Mouse (Mus musculus): ENCODE results near the gene Mrpl47.
"Not testable (repeated sequence)": the region's sequence is repeated elsewhere in the genome, so short reads cannot be mapped to it uniquely, and the experiment has no call there.

Gene Mrpl47

DNA sequence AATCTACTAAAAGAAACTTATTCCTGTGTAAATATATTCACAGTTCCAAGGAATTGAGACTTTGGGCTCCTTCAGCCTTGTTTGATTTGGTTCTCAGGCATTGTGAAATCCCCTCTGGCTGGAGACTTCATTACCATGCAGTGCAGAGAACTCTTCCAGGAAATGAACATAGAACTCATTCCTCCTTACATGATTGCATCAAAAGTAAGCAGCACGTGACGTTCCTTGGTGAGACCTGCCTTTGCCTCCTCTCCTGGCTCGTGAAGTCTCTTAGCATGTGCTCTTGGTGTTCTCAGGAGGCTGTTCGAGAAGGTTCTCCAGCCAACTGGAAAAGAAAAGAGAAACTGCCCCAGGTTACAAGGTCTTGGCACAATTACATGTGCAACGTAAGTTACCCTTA lies 19.1 kb downstream of the Mrpl47 start:
- ChIA-PET POLR2A (interaction anchor here in 2 of 4 experiments (1.3 to 14.0 kb wide), 7 partner anchors 8 to 99 kb away, joined by 4 to 146 read pairs (median 13); partner anchors contain the start of genes Mrpl47 (in 1 of the 2), Ndufb5 (in 1 of the 2) and Usp13 (in 1 of the 2)), CTCF (no interaction called here)

DNA sequence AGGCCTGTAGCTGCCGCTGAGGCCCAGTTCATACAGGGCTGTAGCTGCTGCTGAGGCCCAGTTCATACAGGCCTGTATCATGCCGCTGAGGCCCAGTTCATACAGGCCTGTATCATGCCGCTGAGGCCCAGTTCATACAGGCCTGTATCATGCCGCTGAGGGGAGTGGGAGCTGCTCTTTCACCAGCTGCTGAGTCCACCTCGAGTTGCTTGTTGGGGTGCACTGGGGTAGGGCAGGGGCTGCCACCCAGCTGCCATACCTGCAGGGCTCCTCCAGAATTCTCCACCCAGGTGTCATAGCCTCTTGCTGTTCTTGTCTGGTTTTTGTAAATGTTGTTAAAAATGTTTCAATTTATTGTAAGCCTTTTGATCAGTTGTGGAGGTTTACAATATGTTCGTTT lies 20.0 kb downstream of the Mrpl47 start:
- POLR2A ChIA-PET = interaction anchor here in 2 of 4 experiments (1.1 to 14.0 kb wide), 12 partner anchors 8 to 105 kb away, joined by 3 to 146 read pairs (median 6); partner anchors contain the start of genes Actl6a (in 1 of the 2), Mrpl47 (in 1 of the 2), Ndufb5 (in 1 of the 2) and Usp13 (in 1 of the 2)
- CTCF ChIA-PET = not testable (repeated sequence)

DNA sequence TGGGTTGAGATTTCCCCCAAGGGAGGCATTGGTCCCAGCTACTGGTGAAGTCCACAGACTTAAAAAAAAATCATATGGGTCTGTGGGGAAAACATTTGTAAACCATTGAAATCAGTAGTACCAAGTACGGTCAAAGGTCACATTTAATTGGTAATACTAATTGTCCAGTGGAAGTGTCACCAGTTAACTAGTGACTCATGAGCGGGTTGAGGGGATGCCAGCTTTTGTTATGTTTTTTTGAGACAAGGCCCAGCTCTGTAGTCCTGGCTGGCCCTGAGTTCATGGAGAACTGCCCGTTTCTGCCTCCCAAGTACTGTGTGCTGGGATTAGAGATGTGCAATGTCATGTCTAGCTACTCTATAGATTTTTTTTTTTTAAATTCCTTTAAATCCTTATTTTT lies 23.7 kb downstream of the Mrpl47 start:
- POLR2A ChIA-PET = interaction anchor here in 2 of 4 experiments (1.2 to 14.0 kb wide), 5 partner anchors 8 to 24 kb away, joined by 3 to 146 read pairs (median 7); partner anchors contain the start of genes Actl6a (in 1 of the 2), Mrpl47 (in 1 of the 2) and Ndufb5 (in 1 of the 2)

DNA sequence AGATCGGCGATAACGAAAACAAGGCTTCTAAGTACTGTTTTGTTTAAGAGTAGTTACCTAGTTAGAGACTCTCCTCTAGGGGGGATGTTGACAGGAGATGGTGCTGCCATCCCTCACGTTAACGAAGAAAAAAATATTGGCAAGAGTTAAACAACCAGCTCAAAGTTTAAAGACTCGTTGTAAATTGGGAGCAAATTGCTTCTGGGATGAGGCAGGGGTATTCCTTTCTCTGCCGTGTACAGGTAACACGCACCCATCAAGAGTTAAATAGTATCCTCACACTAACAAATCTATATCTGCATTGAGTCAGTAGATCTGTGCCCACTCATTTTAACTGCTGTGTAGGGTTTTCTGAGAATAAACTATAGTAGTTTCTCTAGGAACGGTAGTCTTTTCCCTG lies 28.0 kb downstream of the Mrpl47 start:
- CTCF ChIA-PET = no interaction called here
- POLR2A ChIA-PET = interaction anchor here in 2 of 4 experiments (0.6 to 14.0 kb wide), 22 partner anchors 9 to 347 kb away, joined by 3 to 146 read pairs (median 4); partner anchors contain the start of genes Gnb4 (in 2 of the 2), Mrpl47 (in 2 of the 2) and Ndufb5 (in 2 of the 2)

More for the DNA sequence above, 23.7 kb downstream of the Mrpl47 start:
- CTCF ChIA-PET = interaction anchor here in 1 of 4 experiments (0.6 kb wide), 1 partner anchor 20 kb away, joined by 3 read pairs; no protein-coding TSS in a partner anchor

DNA sequence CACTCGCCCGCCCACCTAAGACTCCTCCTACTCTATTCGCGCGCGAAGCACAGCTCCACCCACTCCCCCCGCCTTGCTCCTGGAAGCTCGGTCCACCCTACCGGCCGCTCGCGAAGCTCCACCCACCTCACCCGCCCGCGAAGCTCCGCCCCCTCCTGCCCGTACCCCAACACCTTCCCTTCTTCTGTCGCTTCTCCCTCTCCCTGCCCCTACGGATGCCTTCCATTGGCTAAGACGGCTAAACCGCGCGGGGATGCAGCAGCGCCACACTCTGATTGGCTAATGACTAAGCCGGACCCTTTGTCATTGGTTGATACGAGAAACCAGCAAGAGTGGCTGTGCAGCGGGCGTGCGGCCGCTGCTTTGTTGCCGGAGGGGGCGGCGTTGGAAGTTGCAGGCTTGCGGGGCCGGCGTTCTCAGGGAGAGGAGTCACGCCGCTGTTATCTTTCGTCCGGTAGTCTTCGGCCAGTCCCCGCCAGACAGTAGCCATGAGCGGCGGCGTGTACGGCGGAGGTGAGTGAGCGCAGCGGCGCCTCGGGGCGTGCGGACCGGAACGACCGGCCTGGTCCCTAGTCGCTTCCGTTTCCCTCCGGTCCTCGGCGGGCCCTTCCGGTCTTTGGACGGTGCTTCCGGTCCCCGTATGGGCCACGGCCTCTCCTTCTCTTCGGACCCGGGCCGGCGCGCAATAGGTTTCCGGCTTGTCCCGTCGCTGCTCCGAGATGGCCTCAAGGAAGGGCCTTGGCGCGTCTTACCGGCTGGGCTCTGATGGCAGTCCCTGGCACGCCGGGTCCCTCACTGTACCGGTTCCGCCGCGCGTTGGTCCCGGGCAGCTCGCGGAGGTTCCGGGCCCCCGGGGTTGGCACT lies 28.8 kb downstream of the Mrpl47 start:
- ChIA-PET CTCF (interaction anchor here in 1 of 4 experiments (1.0 kb wide), 2 partner anchors 312 to 328 kb away, joined by 3 to 4 read pairs; no protein-coding TSS in a partner anchor), POLR2A (interaction anchor here in 3 of 4 experiments (0.5 to 14.0 kb wide), 85 partner anchors 8 to 1328 kb away, joined by 3 to 146 read pairs (median 5); partner anchors contain the start of genes Mrpl47 (in 3 of the 3), Ndufb5 (in 3 of the 3), Gnb4 (in 1 of the 3) and Mfn1 (in 1 of the 3))

DNA sequence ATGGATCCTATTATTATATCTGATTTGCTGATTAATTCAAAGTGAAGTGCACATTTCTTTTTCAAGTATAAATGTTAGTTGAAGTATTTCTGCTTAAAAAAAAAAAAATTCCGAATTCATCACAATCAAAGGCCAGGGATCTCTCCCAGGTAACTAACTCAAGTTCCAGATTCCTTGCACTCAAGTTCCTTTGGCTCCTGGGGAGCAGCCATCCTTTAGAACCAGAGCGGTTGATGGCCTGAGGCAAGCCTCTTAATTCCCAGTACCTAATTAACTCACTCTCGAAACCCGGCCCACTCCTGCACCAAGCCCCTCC lies 29.4 kb downstream of the Mrpl47 start:
- POLR2A ChIA-PET = interaction anchor here in 3 of 4 experiments (0.5 to 5.5 kb wide), 78 partner anchors 9 to 1328 kb away, joined by 3 to 56 read pairs (median 5); partner anchors contain the start of genes Mrpl47 (in 3 of the 3), Ndufb5 (in 3 of the 3), Gnb4 (in 1 of the 3) and Mfn1 (in 1 of the 3)
- CTCF ChIA-PET = interaction anchor here in 2 of 4 experiments (0.6 to 1.0 kb wide), 4 partner anchors 311 to 1652 kb away, joined by 3 to 4 read pairs (median 3); no protein-coding TSS in a partner anchor

DNA sequence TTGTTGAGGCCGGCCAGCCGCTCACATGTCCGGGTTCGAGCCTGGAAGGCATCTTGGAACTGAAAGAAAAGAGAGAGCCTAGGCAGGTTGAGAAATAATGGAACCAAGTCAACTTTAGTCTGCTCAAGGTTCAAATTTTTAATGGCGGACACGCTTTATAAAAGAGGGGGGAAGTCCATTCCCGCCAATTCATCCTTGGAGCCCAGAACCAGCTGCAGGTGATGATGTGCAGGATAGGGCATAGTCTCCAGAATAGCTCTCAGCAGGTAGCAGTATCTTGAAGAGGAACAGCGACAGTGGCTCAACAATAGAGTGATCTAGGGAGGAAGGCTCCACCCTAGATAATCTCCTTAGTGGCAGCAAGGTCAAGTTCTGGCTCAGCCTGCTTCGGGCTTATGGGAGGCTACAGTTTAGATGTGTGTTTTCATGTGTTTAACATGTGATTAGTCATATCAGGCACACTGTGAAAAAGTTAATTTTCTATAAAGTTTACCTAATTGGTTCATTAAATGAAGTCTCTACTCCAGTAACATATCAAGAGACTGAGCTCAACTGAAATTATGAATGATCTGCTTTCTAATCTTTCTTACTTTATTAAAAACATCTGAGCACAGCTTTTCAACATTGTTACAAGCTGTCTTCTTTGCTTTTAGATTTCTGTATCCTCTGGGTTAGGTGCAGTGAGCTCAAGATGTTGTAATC lies 31.6 kb downstream of the Mrpl47 start, which contains the start of gene Actl6a:
Gene Actl6a, plus strand, starts transcription at position 652 of the 702 bp plus-strand sequence.
- POLR2A ChIA-PET = interaction anchor here (0.6 to 5.5 kb wide), 28 partner anchors 10 to 325 kb away, joined by 3 to 39 read pairs (median 3); partner anchors contain the start of genes Gnb4 (in 1 of the 4), Mfn1 (in 1 of the 4), Mrpl47 (in 1 of the 4) and Ndufb5 (in 1 of the 4)
- CTCF ChIA-PET = interaction anchor here in 3 of 4 experiments (0.6 to 0.7 kb wide), 4 partner anchors 104 to 286 kb away, joined by 3 read pairs; no protein-coding TSS in a partner anchor

DNA sequence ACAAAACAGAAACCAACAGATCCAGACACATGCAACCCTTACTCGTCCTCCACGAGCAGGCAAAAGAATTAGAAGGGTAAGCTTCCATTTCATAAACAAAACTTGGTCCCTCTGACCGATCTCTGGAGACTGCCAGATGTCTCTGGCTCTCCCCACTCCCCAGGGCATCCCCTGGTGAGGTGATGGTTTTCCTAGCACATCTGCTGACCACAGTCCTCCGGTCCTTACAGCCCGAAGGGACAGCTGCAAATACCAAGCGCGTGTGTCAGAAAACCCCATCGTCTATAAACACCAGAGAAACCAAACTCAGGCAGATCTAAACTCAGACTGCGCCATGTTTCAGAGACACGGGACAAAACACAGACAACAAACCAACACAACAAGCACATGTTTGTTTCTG lies 32.8 kb downstream of the Mrpl47 start:
- ChIA-PET CTCF (interaction anchor here in 2 of 4 experiments (0.6 to 0.9 kb wide), 3 partner anchors 18 to 381 kb away, joined by 3 to 4 read pairs (median 4); no protein-coding TSS in a partner anchor), POLR2A (interaction anchor here (0.6 to 5.5 kb wide), 11 partner anchors 9 to 1502 kb away, joined by 3 to 39 read pairs (median 4); partner anchors contain the start of genes Mrpl47 (in 1 of the 4) and Ndufb5 (in 1 of the 4))

DNA sequence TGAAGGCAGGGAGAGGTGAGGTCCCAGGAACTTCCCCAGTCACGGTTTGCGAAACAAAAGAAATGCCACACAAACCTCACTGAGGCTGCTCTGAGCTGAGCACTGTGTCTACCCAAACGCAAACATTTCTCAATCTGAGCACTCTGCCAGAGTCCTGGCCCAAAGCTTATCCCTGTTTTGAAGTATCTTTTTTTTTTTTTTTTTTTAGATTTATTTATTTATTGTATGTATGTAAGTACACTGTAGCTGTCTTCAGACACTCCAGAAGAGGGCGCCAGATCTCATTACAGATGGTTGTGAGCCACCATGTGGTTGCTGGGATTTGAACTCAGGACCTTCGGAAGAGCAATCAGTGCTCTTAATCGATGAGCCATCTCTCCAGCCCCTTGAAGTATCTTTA lies 33.4 kb downstream of the Mrpl47 start:
- POLR2A ChIA-PET = interaction anchor here (0.6 to 5.5 kb wide), 13 partner anchors 9 to 1976 kb away, joined by 3 to 39 read pairs (median 4); partner anchors contain the start of genes Mrpl47 (in 1 of the 4) and Ndufb5 (in 1 of the 4)
- CTCF ChIA-PET = interaction anchor here in 3 of 4 experiments (0.6 to 0.9 kb wide), 6 partner anchors 10 to 380 kb away, joined by 3 to 6 read pairs (median 4); no protein-coding TSS in a partner anchor

DNA sequence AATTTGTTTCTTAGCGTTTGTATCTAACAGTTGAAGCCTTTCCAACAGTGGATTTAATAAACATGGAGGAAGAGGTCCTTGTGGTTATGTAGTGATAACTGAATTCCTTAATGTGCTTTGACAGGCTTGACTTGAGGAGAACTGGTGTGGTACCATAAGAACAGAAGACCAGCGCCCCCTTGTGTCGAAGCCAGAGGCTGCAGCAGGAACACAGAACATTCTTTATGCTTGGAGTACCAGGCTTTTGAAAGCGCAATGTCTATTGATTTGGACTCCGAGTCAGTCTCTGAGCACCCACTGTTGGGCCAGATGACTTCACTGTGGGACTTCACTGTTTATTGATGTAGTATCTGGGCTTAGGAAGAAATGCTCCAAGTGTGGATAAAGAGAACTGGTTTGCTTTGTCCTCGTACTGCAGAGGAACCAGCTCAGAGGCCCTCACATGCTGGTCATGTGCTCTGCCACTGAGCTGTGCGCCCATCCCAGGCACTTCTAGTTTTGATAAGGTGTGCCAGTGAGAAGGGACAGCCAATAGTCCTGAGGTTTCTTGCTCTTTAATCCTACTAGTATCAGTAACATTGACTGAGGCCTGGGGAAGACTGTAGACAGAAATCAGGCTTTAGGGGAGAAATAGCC lies 39.1 kb downstream of the Mrpl47 start:
- ChIA-PET CTCF (interaction anchor here (0.6 to 1.0 kb wide), 7 partner anchors 63 to 318 kb away, joined by 3 to 5 read pairs (median 3); partner anchors contain the start of gene Mfn1 (in 2 of the 4)), POLR2A (interaction anchor here in 2 of 4 experiments (0.7 to 1.4 kb wide), 3 partner anchors 86 to 87 kb away, joined by 3 read pairs; no protein-coding TSS in a partner anchor)

DNA sequence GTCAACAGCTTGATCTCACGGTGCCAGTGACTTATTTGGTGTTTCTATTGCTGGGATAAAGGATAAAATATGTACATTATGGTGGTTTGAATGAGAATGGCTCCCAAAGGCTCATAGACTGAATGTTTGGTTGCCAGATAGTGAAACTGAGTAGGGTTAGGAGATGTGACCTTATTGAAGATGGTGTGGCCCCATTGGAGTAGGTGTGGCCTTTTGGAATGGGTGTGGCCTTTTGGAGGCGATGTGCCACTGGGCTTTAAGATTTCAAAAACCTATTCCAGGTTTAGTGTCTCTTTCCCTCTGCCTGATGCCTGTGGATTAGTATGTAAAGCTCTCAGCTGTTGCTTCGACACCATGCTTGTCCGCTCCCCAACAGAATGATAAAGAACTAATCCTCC lies 41.8 kb downstream of the Mrpl47 start:
- POLR2A ChIA-PET = interaction anchor here in 1 of 4 experiments (1.4 kb wide), 1 partner anchor 9 kb away, joined by 3 read pairs; no protein-coding TSS in a partner anchor
- CTCF ChIA-PET = interaction anchor here in 2 of 4 experiments (0.9 to 1.1 kb wide), 2 partner anchors 84 to 143 kb away, joined by 3 read pairs; no protein-coding TSS in a partner anchor

DNA sequence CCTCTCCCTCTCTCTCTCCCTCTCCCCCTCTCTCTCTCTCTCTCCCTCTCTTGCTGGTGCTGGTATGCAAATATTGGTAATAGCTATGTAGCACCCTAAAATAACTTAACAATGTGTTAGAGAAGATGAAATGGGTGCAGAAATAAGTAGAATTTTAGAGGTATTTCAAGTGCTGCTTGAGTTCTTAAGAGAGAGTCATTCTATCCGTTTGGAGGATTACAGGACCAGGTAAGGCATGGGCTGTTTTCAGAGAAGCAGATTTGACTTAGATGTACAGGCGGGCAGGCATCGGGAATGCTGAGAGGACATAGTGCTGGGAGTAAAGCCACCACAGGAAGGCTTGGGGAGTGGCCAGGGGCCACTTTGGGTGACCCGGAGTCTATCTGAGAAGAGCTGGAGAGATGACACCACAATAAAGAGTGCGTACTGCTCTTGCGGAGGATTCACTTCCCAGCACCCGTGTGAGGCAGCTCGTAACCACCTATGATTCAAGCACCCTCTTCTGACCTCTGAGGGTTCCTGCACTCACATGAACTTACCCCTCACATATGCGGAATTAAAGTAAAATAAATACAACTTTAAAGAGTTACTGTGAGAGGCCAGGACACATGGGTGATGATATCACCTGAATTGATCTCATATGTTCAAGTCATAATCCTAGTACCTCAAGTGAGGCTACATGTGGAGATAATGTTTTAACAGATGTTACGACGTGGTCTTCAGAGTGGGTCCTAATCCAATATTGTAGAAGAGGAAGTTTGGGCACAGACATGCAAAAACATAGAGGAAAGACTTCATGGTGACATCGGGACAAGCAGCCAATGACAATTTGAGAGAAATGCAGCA lies 42.4 kb downstream of the Mrpl47 start:
- CTCF ChIA-PET = interaction anchor here in 2 of 4 experiments (0.9 to 1.1 kb wide), 3 partner anchors 83 to 362 kb away, joined by 3 to 4 read pairs (median 3); no protein-coding TSS in a partner anchor
- POLR2A ChIA-PET = interaction anchor here in 2 of 4 experiments (0.6 to 1.4 kb wide), 8 partner anchors 9 to 361 kb away, joined by 3 to 10 read pairs (median 3); partner anchors contain the start of genes Actl6a (in 1 of the 2), Mrpl47 (in 1 of the 2) and Ndufb5 (in 1 of the 2)

DNA sequence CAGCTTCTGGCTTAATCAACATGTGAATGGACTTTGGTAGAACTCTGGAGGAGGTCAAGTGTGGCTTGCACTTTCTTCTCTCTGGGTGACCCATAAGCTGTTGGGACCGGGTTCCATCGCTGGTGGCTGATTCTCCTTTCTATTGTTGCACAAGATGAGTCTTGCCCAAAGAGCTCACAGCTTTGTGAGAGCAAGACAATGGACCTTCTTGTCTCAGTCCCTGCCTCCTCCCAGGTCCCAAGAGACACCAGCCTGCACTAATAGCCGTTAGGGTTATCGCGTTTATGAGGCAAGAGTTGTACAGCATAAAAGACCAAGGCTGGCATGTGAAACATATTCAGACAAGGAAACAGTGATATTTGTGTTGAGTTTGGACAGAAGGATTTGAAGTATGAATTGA lies 43.2 kb downstream of the Mrpl47 start:
- ChIA-PET CTCF (interaction anchor here in 2 of 4 experiments (0.5 to 1.1 kb wide), 4 partner anchors 8 to 361 kb away, joined by 3 to 5 read pairs (median 4); no protein-coding TSS in a partner anchor), POLR2A (interaction anchor here in 2 of 4 experiments (0.6 to 1.4 kb wide), 8 partner anchors 12 to 360 kb away, joined by 3 to 10 read pairs (median 3); partner anchors contain the start of genes Actl6a (in 1 of the 2), Mrpl47 (in 1 of the 2) and Ndufb5 (in 1 of the 2))

DNA sequence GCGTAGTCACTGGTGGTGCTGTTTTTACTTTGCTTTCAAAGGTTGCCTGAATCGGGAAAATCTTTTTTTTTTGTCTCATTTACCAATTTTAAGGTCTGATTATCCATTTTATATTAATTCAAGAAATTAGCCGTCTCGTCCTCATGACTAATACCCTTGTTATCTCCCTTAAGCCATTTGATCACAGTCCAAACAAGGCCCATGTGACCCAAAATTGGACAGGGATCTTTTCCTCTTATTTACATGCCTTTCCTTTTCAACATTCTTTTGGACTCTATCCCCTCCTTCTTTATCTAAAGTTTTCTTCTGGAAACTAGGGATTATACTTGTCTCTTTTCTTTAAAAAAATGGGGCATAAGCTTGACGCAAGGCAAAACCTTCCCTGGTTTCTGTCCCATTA lies 45.6 kb downstream of the Mrpl47 start:
- POLR2A ChIA-PET = no interaction called here
- CTCF ChIA-PET = no interaction called here

DNA sequence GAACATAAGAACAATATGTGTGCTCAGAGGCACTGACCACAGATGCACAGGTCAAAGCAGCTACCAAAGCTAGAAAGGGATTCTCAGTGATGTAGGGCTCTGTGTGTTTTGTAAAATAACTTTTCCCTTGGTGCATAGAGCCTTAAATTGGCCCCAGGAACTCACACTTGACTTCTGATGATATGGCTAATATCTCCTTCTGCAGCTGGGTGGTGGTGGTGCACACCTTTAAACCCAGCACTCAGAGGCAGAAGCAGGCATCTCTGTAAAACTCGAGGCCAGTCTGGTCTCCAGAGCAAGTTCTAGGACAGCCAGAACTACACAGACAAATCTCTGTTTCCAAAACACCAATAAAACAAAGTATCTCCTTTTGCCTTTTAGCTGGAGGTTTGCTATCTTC lies 46.5 kb downstream of the Mrpl47 start:
- ChIA-PET CTCF (no interaction called here), POLR2A (interaction anchor here in 1 of 4 experiments (0.6 kb wide), 1 partner anchor 160 kb away, joined by 3 read pairs; no protein-coding TSS in a partner anchor)

DNA sequence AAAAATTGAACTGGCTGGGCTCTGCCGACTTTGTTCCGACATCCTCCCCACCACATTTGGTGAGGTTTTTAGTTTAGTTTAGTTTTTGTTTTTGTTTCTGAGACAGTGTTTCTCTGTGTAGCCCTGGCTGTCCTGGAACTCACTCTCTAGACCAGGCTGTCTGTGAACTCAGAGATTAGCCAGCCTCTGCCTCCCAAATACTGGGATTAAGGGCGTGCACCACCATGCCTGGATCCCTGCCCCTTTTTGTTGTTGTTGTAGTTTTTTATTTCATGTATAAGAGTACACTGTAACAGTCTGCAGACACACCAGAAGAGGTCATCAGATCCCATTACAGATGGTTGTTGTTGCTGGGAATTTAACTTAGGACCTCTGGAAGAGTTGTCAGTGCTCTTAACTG lies 47.4 kb downstream of the Mrpl47 start:
- POLR2A ChIA-PET = no interaction called here

More for the DNA sequence above, 47.4 kb downstream of the Mrpl47 start:
- CTCF ChIA-PET = no interaction called here

Measured in embryonic stem cell, embryonic (primary cell).